Mouse (Mus musculus) liver, adult (tissue): ENCODE measurements around the gene Acap1.

Source experiments
- GATA4 ChIP-seq: IDR thresholded peaks from 2 replicates; pipeline ENCODE4 v1.6.1; 2014; ENCODE audit warnings: mild to moderate bottlenecking, low read length; ENCODE audit not compliant: insufficient replicate concordance

The Acap1 gene

DNA sequence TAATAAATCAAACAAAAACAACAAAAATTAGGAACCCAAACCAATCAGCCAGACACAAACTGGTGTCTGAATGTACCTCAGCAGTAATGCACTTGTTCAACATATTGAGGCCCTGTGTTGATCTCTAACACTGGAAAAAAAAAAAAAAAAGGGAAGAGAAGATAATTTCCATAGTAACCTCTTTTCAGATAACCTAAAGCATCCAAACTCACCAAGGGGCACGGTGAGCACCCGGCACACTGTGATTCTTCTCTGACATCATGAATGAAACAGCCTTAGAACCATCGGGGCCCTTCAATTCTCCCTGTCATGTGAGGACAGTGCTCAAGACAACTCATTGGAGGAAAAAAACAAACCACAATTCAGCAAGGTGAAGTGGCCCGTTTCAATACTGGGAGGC lies 34.4 kb upstream of the Acap1 start:
- TF ChIP-seq GATA4 = no peak

DNA sequence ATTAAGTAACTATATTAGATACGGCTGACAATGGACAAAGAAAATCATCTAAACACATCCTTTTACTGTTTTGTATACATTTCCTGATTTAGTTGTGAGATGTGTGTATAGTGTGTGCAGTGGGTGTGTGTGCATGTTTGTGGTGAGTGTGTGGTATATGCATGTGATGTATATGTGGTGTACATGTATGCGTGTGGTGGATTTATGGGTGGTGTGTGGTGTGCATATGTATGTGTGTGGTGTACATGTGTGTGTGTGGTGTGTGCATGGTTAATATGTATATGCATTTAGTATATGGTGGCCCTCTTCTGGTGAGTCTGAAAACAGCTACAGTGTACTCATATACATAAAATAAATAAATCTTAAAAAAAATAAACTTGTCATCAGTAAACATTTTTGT lies 32.2 kb upstream of the Acap1 start:
- no peak for TF ChIP-seq GATA4

DNA sequence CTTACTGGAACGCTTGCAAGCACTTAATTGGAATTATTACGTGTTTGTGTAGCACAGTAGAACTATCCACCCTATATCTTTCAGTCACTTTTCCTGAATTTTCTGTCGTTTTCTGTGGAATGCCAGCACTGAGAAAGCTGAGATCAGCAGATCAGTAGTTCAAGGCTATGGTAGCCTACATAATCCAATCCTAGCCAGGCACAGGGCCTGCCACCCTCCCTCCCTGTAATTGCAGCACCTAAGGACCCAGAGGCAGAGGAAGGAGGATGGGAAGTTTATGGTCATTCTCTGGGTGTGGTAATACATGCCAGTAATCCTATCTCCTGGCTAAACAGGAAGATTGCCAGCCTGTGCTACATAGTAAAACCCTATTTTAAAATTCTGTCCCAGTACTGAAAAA lies 27.5 kb upstream of the Acap1 start:
- TF ChIP-seq GATA4 = no peak

DNA sequence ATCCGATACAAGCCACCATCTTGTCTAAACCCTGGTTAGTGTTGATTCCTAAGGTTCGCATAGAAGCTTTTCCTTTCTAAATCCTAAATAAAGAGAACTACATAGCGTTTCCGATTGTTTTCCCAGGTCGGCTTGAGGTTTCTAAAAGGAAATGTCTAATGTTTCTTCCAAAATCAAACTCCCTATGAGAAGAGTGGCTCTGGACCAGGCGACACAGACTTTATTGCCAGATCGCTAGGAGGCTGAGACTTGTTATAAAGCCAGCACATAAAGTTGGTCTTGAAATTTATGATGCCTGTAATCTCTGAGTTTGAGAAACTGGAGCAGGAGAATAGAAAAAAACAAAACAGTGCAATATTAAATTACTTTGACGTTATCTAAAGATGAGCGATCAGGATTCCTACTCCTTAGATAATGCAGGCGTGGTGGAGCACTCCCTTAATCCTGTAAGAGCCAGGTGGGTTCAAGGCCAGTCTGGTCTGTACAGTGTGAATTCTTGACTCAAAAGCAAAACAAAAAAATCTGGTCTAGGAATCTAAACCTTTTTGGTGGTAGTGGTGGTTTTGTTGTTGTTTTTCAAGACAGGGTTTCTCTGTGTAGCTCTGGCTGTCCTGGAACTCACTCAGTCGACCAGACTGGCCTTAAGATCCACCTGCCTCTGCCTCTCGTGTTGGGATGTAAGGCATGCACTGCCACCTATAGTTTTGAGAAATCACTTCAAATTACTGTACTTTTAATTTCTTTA lies 26.8 kb upstream of the Acap1 start:
- TF ChIP-seq GATA4 = no peak

DNA sequence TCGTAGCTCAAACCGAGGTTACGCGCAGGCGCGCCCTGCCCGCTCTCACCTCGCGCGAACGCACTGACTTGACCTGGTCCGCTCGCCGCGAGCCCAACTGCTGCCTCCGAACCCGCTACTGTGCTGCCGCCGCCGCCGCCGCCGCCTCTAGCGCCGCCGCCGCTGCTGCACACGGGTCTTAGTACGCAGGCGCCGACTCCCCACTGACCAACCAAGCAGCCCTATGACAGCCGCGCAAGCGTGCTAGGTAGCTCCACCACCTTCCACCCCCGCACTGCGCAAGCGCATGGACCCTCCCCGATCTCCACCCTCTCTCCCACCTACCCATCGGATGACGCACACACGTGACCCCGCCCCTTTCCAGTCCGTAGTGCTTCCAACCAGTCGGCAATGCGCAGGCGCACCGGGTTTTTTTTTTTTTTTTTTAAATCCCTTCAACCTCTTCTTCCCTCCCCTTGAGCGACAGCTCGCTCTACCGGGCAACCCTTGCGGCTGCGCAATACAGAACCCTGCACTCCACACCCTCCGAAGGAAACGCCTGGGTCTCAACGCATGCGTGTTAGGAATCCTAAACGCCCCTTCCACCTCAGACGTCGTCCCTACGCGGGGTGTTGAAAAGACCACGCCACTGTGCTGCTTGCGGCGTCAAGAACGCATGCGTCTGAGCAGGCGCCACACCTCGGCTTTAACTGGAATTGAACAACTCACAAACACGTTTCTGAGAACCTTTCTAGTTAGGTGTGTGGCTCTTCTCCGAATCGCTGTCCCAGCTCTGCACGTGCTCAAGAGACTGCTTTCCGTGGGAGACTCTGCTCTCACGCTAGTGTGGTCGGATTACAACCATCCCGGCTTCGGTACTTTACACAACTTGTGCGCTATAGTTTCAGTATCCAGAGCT lies 26.0 kb upstream of the Acap1 start, which contains the start of gene Eif5a:
Eif5a (minus strand) TSS at position 845 of the 898 bp plus-strand sequence.
- TF ChIP-seq GATA4 = no peak

DNA sequence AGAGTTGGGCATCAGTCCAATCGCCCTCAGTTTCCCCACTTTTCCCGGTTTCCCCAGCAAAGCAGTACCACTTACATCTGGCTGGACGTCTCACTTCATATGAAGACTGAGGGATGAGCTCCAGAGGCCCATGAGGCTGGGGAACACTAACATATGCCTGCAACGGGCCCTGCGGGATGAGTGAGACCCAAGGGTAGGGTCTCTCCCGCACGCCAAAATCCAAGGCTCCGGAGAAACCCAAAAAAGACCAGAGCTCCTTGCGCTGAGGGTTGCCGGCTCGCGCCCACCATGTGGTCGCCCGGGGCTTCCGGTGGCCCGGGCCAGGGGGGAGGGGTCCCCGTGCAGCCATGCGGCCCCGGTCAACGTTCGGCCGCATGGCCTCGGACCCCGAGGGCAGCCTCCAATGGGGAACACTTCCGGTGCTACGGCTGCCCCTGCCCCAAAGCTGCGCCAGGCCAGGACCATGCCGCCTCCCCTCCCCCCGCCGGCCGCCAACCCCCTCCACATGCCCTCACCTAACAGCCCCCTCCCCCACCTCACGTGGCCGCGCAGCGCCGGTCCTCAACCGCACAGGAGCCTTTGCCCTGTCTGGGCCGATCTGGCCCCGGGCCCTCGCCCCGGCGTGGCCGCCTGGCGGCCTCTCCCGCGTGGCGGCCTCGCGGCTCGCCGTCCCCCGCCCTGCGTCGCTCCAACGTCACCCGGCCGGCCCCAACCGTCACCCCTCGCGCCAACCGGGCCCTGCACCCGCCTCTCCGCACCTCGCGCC lies 25.1 kb upstream of the Acap1 start:
- no peak for TF ChIP-seq GATA4

DNA sequence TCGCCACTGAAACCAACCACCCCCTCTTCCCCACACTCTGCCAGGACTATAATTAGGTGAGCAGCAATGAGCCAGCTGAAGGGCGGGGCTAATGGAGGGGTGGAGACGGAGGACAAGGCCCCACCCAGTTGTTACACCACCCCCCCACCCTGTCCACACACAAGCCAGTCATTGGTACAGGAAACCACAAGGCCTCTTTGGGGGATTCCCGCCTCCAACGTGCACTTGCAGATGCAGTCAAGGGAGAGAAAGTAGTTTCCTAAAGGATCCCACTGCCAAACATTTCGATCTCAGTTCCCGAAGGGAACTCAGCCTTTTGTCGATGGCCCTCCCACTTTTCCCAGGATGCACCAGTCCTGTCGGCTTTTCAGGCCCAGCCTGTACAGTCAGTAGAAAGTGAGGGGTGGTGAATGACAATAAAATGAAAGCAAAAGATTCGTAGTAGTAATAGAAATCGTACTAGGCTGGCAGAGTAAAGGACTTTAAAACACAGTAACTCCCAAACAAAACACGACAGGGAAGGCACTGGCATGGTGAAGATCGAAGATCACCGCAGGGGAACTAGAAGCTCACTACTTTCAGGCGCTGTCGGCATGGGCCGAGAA lies 24.4 kb upstream of the Acap1 start:
- no peak for TF ChIP-seq GATA4

DNA sequence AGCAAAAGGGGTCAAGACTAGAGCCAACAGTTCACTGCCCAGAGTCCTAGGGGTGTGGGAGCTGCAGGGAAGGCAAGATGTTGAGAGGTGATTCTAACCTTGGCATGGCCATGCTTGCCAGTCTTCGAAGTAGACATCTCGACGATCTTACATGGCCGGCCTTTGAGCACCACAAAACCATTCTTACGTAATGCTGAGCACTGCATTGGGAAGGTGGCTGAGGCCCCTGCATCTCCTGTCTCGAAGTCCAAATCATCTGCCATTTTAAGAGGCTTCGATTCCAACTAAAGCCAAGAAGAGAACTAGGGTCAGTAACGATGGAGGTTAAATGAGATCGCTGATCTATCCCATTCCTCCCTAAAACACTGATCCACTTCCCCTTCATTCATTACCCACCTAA lies 23.7 kb upstream of the Acap1 start:
- no peak for TF ChIP-seq GATA4

DNA sequence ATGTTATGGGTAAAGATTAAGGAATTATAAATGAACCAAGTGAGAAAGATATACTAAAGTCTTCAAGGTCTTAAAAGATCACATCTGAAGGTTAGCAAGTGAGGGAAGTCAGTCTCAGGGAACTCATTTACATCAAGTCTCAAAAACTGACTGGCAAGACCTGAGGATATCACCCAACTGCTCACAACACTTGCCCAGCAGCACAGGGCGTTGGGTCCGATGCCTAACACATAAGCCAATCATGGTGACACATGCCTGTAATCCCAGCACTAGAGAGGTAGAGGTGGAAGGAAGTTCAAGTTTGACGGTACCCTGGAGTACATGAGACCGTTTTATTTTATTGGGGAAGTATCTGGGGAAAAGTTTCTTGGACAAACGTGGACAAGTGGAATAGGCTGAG lies 22.8 kb upstream of the Acap1 start:
- TF ChIP-seq GATA4 = no peak

DNA sequence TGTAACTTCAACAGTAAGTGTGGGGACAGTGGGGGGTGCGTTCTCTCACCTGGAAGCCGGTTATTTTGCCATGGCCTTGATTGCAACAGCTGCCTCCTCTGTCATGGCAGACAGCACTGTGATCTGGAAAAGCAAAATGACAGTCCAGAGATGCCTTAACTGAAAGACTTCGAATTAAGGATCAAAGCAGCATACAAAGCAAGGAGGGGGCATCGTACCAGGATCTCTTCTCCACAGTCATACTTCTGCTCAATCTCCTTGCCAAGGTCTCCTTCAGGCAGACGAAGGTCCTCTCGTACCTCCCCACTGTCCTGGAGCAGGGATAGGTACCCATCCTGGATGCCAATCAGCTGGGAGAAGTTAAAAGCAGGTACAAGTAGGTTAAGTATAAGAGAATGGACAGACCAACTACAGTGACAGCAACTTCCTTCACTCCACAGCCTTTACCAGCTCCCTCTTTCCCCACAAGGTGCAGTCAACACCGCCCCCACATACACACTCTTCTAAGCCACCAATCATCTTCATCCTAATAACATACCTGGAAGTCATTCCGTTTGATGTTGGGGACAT lies 22.1 kb upstream of the Acap1 start:
- no peak for TF ChIP-seq GATA4

DNA sequence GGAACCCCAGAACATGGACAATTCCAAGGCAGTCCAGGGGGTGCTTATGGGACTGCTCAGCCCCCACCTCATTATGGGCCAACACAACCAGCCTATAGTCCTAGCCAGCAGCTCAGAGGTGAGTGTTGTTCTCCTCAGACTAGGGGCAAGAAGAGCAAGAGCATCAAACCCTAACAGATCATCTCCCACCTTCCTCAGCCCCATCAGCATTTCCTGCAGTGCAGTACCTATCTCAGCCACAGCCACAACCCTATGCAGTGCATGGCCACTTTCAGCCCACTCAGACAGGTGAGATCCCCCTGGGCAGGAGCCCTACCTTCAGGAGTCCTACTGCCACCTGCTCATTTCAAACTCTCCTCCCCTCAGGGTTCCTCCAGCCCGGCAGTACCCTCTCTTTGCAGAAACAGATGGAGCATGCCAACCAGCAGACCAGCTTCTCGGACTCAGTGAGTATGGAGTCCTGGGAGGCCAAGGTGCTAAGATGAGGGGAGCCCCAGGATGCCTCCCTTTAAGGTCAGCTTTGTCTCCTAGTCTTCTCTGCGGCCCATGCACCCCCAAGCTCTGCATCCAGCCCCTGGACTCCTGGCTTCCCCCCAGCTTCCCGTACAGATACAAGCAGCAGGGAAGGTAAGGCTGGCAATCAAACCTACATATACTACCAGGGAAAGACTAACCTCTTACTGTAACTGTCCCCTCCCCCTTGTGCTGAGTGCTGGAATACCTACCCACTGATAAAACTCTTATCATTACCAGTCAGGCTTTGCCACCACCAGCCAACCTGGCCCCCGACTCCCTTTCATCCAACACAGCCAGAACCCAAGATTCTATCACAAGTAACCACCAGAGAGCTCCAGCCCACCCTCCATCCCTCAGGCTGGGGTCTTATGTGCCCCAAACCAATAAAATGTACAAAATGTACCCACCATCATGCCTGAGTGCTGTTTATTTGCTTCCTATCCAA lies 20.6 kb upstream of the Acap1 start:
- no peak for TF ChIP-seq GATA4

DNA sequence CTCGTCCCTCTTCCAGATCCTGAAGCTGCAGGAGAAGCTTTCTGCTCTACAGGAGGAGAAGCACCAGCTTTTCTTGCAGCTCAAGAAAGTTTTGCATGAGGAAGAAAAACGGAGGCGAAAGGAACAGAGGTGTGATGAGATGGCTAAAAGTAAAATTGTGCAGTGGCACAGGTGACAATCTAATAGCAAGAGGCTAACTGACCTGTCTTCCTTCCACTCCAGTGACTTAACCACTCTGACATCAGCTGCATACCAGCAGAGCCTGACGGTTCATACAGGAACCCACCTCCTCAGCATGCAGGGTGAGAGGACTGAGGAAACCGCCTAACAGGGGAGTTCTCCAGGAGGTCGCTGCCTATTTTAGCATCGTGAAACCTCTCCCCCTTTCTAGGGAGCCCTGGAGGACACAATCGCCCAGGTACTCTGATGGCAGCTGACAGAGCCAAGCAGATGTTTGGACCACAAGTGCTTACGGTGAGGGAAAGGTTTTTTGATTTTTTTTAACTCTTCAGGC lies 19.6 kb upstream of the Acap1 start:
- TF ChIP-seq GATA4 = no peak

DNA sequence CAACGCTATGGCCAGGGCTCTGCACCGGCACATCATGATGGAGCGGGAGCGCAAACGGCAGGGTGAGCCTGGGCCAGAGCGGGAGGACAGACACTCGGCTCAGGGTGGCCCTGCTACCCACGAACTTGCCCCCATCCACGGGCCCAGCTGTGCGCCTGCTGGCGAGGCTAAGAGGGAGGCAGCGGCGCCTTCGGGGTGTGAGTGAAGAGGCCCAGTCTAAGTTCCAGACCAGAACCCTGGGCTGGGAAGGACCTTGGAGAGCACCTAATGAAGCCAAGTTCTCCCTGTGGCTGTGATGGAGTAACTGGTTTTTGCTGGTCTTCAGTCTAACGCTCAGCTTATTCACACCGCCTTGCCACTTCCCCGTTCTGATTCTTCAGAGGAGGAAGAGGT lies 19.0 kb upstream of the Acap1 start:
- no peak for TF ChIP-seq GATA4
